Mouse (Mus musculus) lung, embryonic 15.5 days (tissue): ENCODE measurements around the gene Slc1a2. TPM values are rescaled to one million over a fixed set of nuclear protein-coding genes. Genes with fewer than 3 reads are reported as not detected.

Experiments
- ATAC-seq: fragments of 200-750 bp; cut with Nextera tagmentation; 2 replicates; pipeline ENCODE4 v1.8.0; 2017; ENCODE audit warnings: moderate number of reproducible peaks, borderline replicate concordance; ENCODE audit not compliant: low FRiP score, low TSS enrichment; ENCODE audit errors: extremely low read depth
- H3K27ac ChIP-seq: fragments of 300-500 bp; sonication (generic); 2 replicates; pipeline ENCODE4 v1.5.1; 2015; ENCODE audit warnings: moderate library complexity, mild to moderate bottlenecking, inconsistent platforms
- H3K27me3 ChIP-seq: fragments of 300-500 bp; sonication (generic); 2 replicates; pipeline ENCODE4 v1.6.1; 2015; ENCODE audit warnings: inconsistent platforms
- H3K36me3 ChIP-seq: fragments of 300-500 bp; sonication (generic); 2 replicates; pipeline ENCODE4 v1.6.1; 2015; ENCODE audit warnings: inconsistent platforms
- H3K4me1 ChIP-seq: fragments of 300-500 bp; sonication (generic); 2 replicates; pipeline ENCODE4 v1.6.1; 2015; ENCODE audit warnings: inconsistent platforms
- H3K4me2 ChIP-seq: fragments of 300-500 bp; sonication (generic); 2 replicates; pipeline ENCODE4 v1.6.1; 2015; ENCODE audit warnings: inconsistent platforms, mild to moderate bottlenecking, moderate library complexity
- H3K4me3 ChIP-seq: fragments of 300-500 bp; sonication (generic); 2 replicates; pipeline ENCODE4 v1.5.1; 2015; ENCODE audit warnings: mild to moderate bottlenecking, inconsistent platforms
- H3K9ac ChIP-seq: fragments of 300-500 bp; sonication (generic); 2 replicates; pipeline ENCODE4 v1.6.1; 2015; ENCODE audit warnings: inconsistent platforms
- H3K9me3 ChIP-seq: fragments of 300-500 bp; sonication (generic); 2 replicates; pipeline ENCODE4 v1.6.1; 2016; ENCODE audit warnings: inconsistent platforms
- WGBS: fragments of 180-500 bp; shearing (Covaris S2); methylation state at CpG from one replicate; pipeline ENCODE4 v1.1.7; 2015; 5-methylcytosine and 5-hydroxymethylcytosine counted together
- polyA plus RNA-seq: library from polyadenylated mRNA; unstranded; fragments of >200 nt; fragmentation: Nextera tagmentation; extraction: Ambion mirVana; gene quantifications from 2 replicates; pipeline ENCODE4 v1.2.1, GENCODE M21; 2015

Slc1a2 gene
- polyA plus RNA-seq, 1 experiment from 2014 or later = 0.51 TPM

GRCm38 (mm10) chr2:102721859-102722258, 63.4 kb downstream of the Slc1a2 start:
- Histone ChIP-seq H3K4me1 (no peaks in the 10 kb centered on the region), H3K9me3 (no peaks in the 10 kb centered on the region), H3K36me3 (no peaks in the 10 kb centered on the region), H3K4me2 (no peak overlapping the region), H3K27ac (no peak overlapping the region), H3K27me3 (no peaks in the 10 kb centered on the region), H3K9ac (no peak overlapping the region), H3K4me3 (no peak overlapping the region)
- no peak for ATAC-seq
- 53% methylated on average over 2 of the region's 2 CpGs for WGBS

- Histone ChIP-seq H3K4me2 (no peak overlapping the region), H3K27me3 (no peaks in the 10 kb centered on the region), H3K9me3 (no peaks in the 10 kb centered on the region), H3K27ac (no peak overlapping the region), H3K4me1 (no peaks in the 10 kb centered on the region), H3K36me3 (no peaks in the 10 kb centered on the region), H3K4me3 (no peak overlapping the region), H3K9ac (no peak overlapping the region)
- 69% methylated on average over 3 of the region's 3 CpGs for WGBS
- no peak for ATAC-seq
Observed at GRCm38 (mm10) chr2:102725054-102725453, 66.6 kb downstream of the Slc1a2 start.

GRCm38 (mm10) chr2:102730386-102730785, 71.9 kb downstream of the Slc1a2 start:
- Histone ChIP-seq H3K27ac (no peak overlapping the region), H3K4me1 (peaks cover 4% of the 10 kb centered on the region; the same call in 1 of the 2 replicates), H3K9ac (no peak overlapping the region), H3K9me3 (no peaks in the 10 kb centered on the region), H3K4me3 (no peak overlapping the region), H3K36me3 (no peaks in the 10 kb centered on the region), H3K27me3 (no peaks in the 10 kb centered on the region), H3K4me2 (no peak overlapping the region)
- ATAC-seq = no peak
- 60% methylated on average over 5 of the region's 5 CpGs for WGBS

GRCm38 (mm10) chr2:102730788-102731187, 72.3 kb downstream of the Slc1a2 start:
- Histone ChIP-seq H3K27ac (no peak overlapping the region), H3K4me2 (no peak overlapping the region), H3K9ac (no peak overlapping the region), H3K27me3 (no peaks in the 10 kb centered on the region), H3K4me1 (peaks cover 4% of the 10 kb centered on the region; the same call in 1 of the 2 replicates), H3K9me3 (no peaks in the 10 kb centered on the region), H3K4me3 (no peak overlapping the region), H3K36me3 (no peaks in the 10 kb centered on the region)
- ATAC-seq = no peak
- WGBS = 72% methylated on average over 8 of the region's 8 CpGs

- H3K4me1 ChIP-seq = peaks cover 4% of the 10 kb centered on the region; the same call in 1 of the 2 replicates
- no peak overlapping the region for H3K4me2 ChIP-seq
- no peak for ATAC-seq
- no peak overlapping the region for H3K4me3 ChIP-seq
- WGBS = 51% methylated on average over 4 of the region's 4 CpGs
- H3K36me3 ChIP-seq = no peaks in the 10 kb centered on the region
- H3K9me3 ChIP-seq = no peaks in the 10 kb centered on the region
- no peak overlapping the region for H3K9ac ChIP-seq
- H3K27ac ChIP-seq = no peak overlapping the region
- no peaks in the 10 kb centered on the region for H3K27me3 ChIP-seq
Observed at GRCm38 (mm10) chr2:102733128-102733527, 74.7 kb downstream of the Slc1a2 start.

- Histone ChIP-seq H3K27me3 (no peaks in the 10 kb centered on the region), H3K27ac (no peak overlapping the region), H3K36me3 (no peaks in the 10 kb centered on the region), H3K4me2 (no peak overlapping the region), H3K4me3 (no peak overlapping the region), H3K4me1 (peaks cover 4% of the 10 kb centered on the region; the same call in 1 of the 2 replicates), H3K9me3 (no peaks in the 10 kb centered on the region), H3K9ac (no peak overlapping the region)
- 67% methylated on average over 3 of the region's 3 CpGs for WGBS
- ATAC-seq = no peak
Observed at GRCm38 (mm10) chr2:102734055-102734454, 75.6 kb downstream of the Slc1a2 start.

- no peak for ATAC-seq
- H3K9me3 ChIP-seq = no peaks in the 10 kb centered on the region
- H3K9ac ChIP-seq = no peak overlapping the region
- H3K27me3 ChIP-seq = no peaks in the 10 kb centered on the region
- no peak overlapping the region for H3K4me2 ChIP-seq
- peaks cover 4% of the 10 kb centered on the region; the same call in 1 of the 2 replicates for H3K4me1 ChIP-seq
- WGBS = 55% methylated on average over 2 of the region's 2 CpGs
- H3K36me3 ChIP-seq = no peaks in the 10 kb centered on the region
- no peak overlapping the region for H3K4me3 ChIP-seq
- H3K27ac ChIP-seq = no peak overlapping the region
Observed at GRCm38 (mm10) chr2:102735031-102735430, 76.6 kb downstream of the Slc1a2 start.

- H3K9ac ChIP-seq = no peak overlapping the region
- WGBS = 92% methylated on average over 9 of the region's 9 CpGs
- H3K27me3 ChIP-seq = no peaks in the 10 kb centered on the region
- H3K9me3 ChIP-seq = no peaks in the 10 kb centered on the region
- ATAC-seq = no peak
- no peak overlapping the region for H3K27ac ChIP-seq
- peaks cover 4% of the 10 kb centered on the region; the same call in 1 of the 2 replicates for H3K4me1 ChIP-seq
- H3K36me3 ChIP-seq = no peaks in the 10 kb centered on the region
- no peak overlapping the region for H3K4me3 ChIP-seq
- H3K4me2 ChIP-seq = no peak overlapping the region
Observed at GRCm38 (mm10) chr2:102735811-102736210, 77.4 kb downstream of the Slc1a2 start.

GRCm38 (mm10) chr2:102736490-102736889, 78.0 kb downstream of the Slc1a2 start:
- Histone ChIP-seq H3K27ac (no peak overlapping the region), H3K4me1 (peaks cover 4% of the 10 kb centered on the region; the same call in 1 of the 2 replicates), H3K4me3 (no peak overlapping the region), H3K36me3 (no peaks in the 10 kb centered on the region), H3K4me2 (no peak overlapping the region), H3K9me3 (no peaks in the 10 kb centered on the region), H3K9ac (no peak overlapping the region), H3K27me3 (no peaks in the 10 kb centered on the region)
- 44% methylated on average over 5 of the region's 5 CpGs for WGBS
- ATAC-seq = peak; percentile 78; the same call in 1 of the 2 replicates

- H3K36me3 ChIP-seq = no peaks in the 10 kb centered on the region
- no peak overlapping the region for H3K27ac ChIP-seq
- no peaks in the 10 kb centered on the region for H3K9me3 ChIP-seq
- no peak overlapping the region for H3K4me2 ChIP-seq
- H3K4me3 ChIP-seq = no peak overlapping the region
- ATAC-seq = no peak
- no peak overlapping the region for H3K9ac ChIP-seq
- H3K27me3 ChIP-seq = no peaks in the 10 kb centered on the region
- H3K4me1 ChIP-seq = no peaks in the 10 kb centered on the region
- WGBS = 86% methylated on average over 1 of the region's 1 CpGs
Observed at GRCm38 (mm10) chr2:102738852-102739251, 80.4 kb downstream of the Slc1a2 start.

GRCm38 (mm10) chr2:102742685-102743084, 84.2 kb downstream of the Slc1a2 start:
- H3K9me3 ChIP-seq = no peaks in the 10 kb centered on the region
- WGBS = 71% methylated on average over 5 of the region's 5 CpGs

GRCm38 (mm10) chr2:102743918-102744696, 85.6 kb downstream of the Slc1a2 start:
- Histone ChIP-seq H3K27me3 (no peaks in the 10 kb centered on the region), H3K4me1 (peaks cover 11% of the 10 kb centered on the region; the same call in 1 of the 2 replicates), H3K9me3 (no peaks in the 10 kb centered on the region), H3K27ac (no peak overlapping the region), H3K4me2 (no peak overlapping the region), H3K4me3 (no peak overlapping the region), H3K9ac (no peak overlapping the region), H3K36me3 (no peaks in the 10 kb centered on the region)
- no peak for ATAC-seq
- WGBS = 54% methylated on average over 10 of the region's 10 CpGs

More at GRCm38 (mm10) chr2:102742685-102743084, 84.2 kb downstream of the Slc1a2 start:
- Histone ChIP-seq H3K4me2 (no peak overlapping the region), H3K27ac (no peak overlapping the region), H3K4me3 (no peak overlapping the region), H3K36me3 (no peaks in the 10 kb centered on the region), H3K4me1 (peaks cover 11% of the 10 kb centered on the region; the same call in 1 of the 2 replicates), H3K27me3 (no peaks in the 10 kb centered on the region), H3K9ac (no peak overlapping the region)
- ATAC-seq = no peak
